7 mouse cellular contexts compared by ENCODE assay signal in the genomic region with DNA sequence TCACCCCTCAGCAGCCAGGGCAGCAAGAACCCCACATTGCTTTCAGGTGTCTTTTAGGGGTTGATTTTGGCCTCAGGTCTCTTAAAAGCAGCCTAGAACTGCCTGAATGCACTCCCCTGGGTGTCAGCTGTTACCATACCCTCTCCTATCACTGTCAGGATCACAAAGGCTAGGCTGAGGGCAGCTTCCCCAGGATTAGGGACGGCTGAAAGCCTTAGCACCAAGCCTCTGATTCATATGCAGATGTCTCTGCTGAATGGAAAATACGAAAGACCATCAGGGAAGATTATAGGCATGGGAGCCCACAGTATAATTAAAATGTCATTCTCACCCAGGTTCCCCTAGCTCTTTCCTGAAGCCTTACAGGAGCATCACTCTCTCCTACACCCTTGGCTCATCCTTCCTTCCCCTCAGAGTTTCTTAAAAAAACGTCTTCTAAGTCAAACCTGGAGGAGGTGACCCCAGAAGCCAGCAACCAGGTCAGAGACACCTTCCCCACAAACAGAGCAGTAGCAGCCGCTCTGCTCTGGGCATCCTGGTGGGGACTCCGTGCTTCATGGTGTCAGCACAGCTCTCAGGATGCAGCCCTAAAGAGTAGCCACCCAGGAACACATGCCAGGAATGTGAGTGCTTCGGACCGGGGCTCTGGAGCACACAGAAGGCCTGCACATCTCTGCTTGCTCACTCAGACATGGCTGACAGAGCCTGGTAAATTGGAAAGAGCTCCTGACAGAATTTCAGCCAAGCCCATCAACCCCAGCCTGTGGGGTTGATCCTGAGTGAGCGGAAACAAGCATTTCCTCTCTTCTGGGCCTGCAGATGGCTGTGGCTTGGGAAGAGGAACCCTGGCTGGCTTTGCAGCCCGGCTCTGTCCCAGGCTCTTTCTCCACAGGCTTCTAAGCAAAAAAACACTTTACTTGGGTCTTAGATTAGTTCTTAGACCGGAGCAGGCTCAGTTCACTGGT.
DNase-seq lines count a peak whose midpoint lies in the region; ATAC-seq lines count a peak whose summit lies in the region.

No protein-coding gene starts in this region.

- no peak overlapping the region for H3K9ac ChIP-seq in kidney, embryonic 15.5 days

- no peaks in the 10 kb centered on the region for H3K36me3 ChIP-seq in kidney, embryonic 15.5 days

- no peaks in the 10 kb centered on the region for H3K27me3 ChIP-seq in kidney, embryonic 15.5 days

- H3K9me3 ChIP-seq in kidney, embryonic 15.5 days (replicated peaks), result no peaks in the 10 kb centered on the region

- peak; percentile 50 for ATAC-seq in kidney, embryonic 15.5 days (replicated peaks; ENCODE audit: low FRiP score)

- DNase-seq in R1 (ENCODE audit: low read depth, low spot score), result peak; percentile 87
- DNase-seq in cerebellum, adult 9-10 months, result peak; percentile 24
- peak; percentile 22 to 52 for DNase-seq in heart, adult 9 months (ENCODE audit: low spot score in 2 of 2)
- peak; percentile 43 for DNase-seq in mesoderm, embryonic 11.5 days (ENCODE audit: low read depth, low spot score)
- DNase-seq in frontal cortex, postnatal 14 days (ENCODE audit: low spot score in 2 of 2), result no peak
- no peak for DNase-seq in yolk sac, embryonic 10.5 days (ENCODE audit: low spot score)

- 35% methylated on average over 10 of the region's 10 CpGs for WGBS in kidney, embryonic 15.5 days

- peak overlapping the region; percentile 92 for H3K27ac ChIP-seq in kidney, embryonic 15.5 days

- 0 out of 2 replicates have a peak overlapping the region, but pooled peaks have one; percentile 10 for H3K4me2 ChIP-seq in kidney, embryonic 15.5 days

- H3K4me3 ChIP-seq in kidney, embryonic 15.5 days (replicated peaks), result no peak overlapping the region

- peaks cover 65% of the 10 kb centered on the region for H3K4me1 ChIP-seq in kidney, embryonic 15.5 days

Comparison
In these comparisons a context has a peak if more than half of its experiments do, and no peak if none do; other contexts are left out.
1. DNase-seq: peak in R1 (single experiment), cerebellum, adult 9-10 months (single experiment), heart, adult 9 months (2 of 2) and mesoderm, embryonic 11.5 days (single experiment); none in frontal cortex, postnatal 14 days (0 of 2) and yolk sac, embryonic 10.5 days (single experiment).